Mouse (Mus musculus) testis, adult 2 months (tissue): ENCODE measurements at regions not wholly inside any gene's neighbourhood (a gene's known extent, or its start where the extent isn't known, plus 50 kb on each side); places are given as distances from the start of the nearest gene placed in this dataset.

Experiments
- H3K27ac ChIP-seq: fragments of 200-500 bp; 2 replicates; pipeline ENCODE4 v1.5.1; 2012; ENCODE audit warnings: low read depth, low read length; ENCODE audit not compliant: control insufficient read depth, insufficient read depth
- H3K27me3 ChIP-seq: fragments of 200-500 bp; 2 replicates; pipeline ENCODE4 v1.6.1; 2012; ENCODE audit warnings: mild to moderate bottlenecking, low read length, moderate library complexity; ENCODE audit not compliant: control insufficient read depth, insufficient read depth
- H3K36me3 ChIP-seq: fragments of 200-500 bp; 2 replicates; pipeline ENCODE4 v1.6.1; 2012; ENCODE audit warnings: mild to moderate bottlenecking, low read length; ENCODE audit not compliant: control insufficient read depth, insufficient read depth
- H3K4me1 ChIP-seq: fragments of 200-500 bp; 2 replicates; pipeline ENCODE4 v1.6.1; 2012; ENCODE audit warnings: low read length; ENCODE audit not compliant: control insufficient read depth, insufficient read depth
- H3K4me3 ChIP-seq: fragments of 200-500 bp; 2 replicates; pipeline ENCODE4 v1.5.1; 2012; ENCODE audit warnings: low read depth, mild to moderate bottlenecking, low read length, moderate library complexity, mixed read lengths; ENCODE audit not compliant: control insufficient read depth
- CTCF ChIP-seq: fragments of 200-500 bp; IDR thresholded peaks from 2 replicates; pipeline ENCODE4 v1.5.1; 2012; ENCODE audit warnings: low read depth, mild to moderate bottlenecking, inconsistent platforms, low read length, moderate library complexity; ENCODE audit not compliant: control insufficient read depth, insufficient read depth, insufficient replicate concordance
- POLR2A ChIP-seq: fragments of 200-500 bp; IDR thresholded peaks from 2 replicates; pipeline ENCODE4 v1.6.1; 2012; ENCODE audit warnings: low read depth, mild to moderate bottlenecking, inconsistent platforms, low read length, moderate library complexity; ENCODE audit not compliant: control insufficient read depth

DNA sequence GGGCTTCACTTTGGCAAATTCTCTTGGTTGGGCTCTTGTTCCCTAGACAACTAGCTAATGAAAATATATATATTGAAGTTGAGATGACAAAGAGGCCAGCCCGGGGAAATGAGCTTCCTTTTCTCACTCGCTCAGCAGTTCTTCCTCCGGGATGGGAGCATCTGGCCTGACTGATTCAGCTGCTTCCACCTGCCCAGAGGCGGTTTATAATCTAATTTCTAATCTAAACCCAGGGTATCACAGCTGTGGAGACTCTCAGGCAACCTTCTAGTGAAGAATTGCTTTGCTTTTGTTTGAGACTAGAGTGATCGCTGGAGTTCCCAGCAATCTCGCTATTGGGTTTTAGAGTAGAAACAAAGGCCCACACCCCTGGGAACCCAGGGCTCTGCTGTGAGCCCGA is 279.1 kb upstream of the Cblb start:
- Histone ChIP-seq H3K27ac (no peak overlapping the region), H3K4me1 (no peaks in the 10 kb centered on the region), H3K4me3 (no peak overlapping the region), H3K36me3 (no peaks in the 10 kb centered on the region), H3K27me3 (no peaks in the 10 kb centered on the region)
- TF ChIP-seq POLR2A (no peak), CTCF (no peak)

DNA sequence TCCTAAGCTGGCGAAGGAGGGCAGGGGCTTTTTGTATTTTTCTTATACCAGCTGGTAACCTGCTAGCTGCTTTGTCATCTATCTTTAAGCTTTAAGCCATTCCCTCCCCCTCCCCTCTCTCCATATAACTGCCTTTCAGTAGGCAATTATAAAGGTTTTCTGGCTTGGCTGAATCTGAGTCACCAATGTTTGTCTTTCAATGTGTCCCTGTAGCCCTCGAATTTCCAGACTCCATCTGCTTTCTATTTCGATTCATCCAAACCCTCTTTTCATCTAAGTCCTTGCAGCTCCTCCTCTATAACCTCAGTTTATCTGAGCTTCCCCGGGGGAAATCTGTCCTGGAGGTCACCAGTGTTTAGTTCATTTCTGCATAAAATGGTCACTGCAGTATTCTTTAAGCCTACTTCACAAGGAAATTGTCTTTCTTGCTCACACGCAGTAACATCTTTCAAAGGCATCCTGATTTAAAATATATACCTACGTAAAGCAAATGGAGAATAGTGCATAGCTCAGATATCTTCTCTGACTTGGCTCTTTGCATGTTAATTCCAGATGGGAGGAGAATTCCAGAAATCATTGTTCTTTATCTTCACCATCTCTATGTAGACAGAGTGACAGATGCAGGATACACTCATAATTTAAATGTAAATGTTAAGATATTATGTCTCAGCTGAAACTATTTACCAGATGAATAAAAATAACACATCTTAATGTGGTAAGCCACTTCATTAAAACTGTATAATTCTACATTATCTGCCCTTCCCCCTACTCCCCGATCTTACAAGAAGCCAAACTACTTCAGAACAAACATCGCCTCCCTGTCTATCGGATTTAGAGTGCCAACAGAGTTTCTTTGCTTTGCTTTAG is 272.4 kb upstream of the Cblb start:
- Histone ChIP-seq H3K36me3 (no peaks in the 10 kb centered on the region), H3K4me3 (no peak overlapping the region), H3K27ac (no peak overlapping the region), H3K4me1 (no peaks in the 10 kb centered on the region), H3K27me3 (no peaks in the 10 kb centered on the region)
- TF ChIP-seq POLR2A = no peak
- no peak for TF ChIP-seq CTCF

DNA sequence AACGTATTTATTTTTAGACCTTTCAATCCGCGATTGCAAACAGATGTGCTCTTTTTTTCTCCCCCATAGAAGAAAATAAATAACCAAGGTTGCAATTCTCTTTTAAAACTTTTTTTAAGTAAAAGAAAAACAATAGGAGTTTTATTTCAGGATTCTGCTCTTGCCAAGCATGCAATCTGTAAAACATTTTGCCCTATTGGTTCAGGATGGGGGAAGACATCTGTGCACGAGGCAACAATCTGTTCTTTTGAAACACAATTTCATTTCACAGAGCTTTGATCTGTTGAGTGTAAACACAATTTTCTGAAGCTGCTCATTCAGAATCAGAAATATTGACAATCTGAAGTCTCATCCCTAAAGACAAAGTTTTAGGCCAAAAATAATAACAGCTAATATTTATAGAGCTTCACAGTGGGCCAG is 271.8 kb upstream of the Cblb start:
- Histone ChIP-seq H3K27ac (no peak overlapping the region), H3K36me3 (no peaks in the 10 kb centered on the region), H3K4me1 (no peaks in the 10 kb centered on the region), H3K4me3 (no peak overlapping the region), H3K27me3 (no peaks in the 10 kb centered on the region)
- no peak for TF ChIP-seq CTCF
- no peak for TF ChIP-seq POLR2A

DNA sequence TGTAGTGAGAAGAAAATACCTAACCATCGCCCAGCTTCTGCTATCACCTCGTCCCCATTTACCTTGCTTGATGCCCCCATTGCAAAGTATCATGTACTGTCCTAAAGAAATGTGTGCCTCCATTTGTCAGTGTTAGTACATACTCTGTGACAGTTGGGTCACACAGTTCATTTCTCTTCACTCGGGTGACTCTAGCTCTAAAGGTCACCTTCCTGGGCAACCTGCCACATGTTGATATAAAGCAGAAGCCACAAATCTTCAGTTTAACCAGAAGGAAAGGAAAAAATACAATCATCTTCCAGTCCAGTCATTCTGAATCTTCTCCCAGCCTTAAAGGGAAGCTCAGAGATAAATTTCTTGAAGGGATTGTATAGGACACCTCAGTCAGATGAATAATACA is 263.5 kb upstream of the Cblb start:
- no peak for TF ChIP-seq POLR2A
- no peak for TF ChIP-seq CTCF
- Histone ChIP-seq H3K4me1 (no peaks in the 10 kb centered on the region), H3K27ac (no peak overlapping the region), H3K36me3 (no peaks in the 10 kb centered on the region), H3K27me3 (no peaks in the 10 kb centered on the region), H3K4me3 (no peak overlapping the region)

DNA sequence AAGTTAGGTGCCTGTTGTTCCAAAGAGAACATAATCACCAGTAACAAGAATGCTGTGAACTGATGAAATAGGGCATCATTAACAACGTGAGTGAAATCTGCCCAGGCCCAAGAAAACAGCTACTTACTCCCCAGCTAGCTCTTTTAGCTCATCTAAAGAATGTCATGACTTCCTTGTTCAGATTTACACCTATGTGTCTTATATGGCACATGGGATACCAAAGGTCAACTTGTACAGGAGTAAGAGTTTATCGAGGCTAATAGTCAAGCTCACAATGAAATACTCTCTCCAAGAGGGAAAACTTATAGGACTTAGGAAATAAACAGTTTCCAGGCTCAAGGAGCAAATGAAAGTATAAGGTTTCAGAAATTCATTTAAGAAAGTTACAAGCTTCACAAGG is 252.1 kb upstream of the Cblb start:
- Histone ChIP-seq H3K36me3 (no peaks in the 10 kb centered on the region), H3K4me3 (no peak overlapping the region), H3K27ac (no peak overlapping the region), H3K4me1 (no peaks in the 10 kb centered on the region), H3K27me3 (no peaks in the 10 kb centered on the region)
- TF ChIP-seq CTCF (no peak), POLR2A (no peak)

DNA sequence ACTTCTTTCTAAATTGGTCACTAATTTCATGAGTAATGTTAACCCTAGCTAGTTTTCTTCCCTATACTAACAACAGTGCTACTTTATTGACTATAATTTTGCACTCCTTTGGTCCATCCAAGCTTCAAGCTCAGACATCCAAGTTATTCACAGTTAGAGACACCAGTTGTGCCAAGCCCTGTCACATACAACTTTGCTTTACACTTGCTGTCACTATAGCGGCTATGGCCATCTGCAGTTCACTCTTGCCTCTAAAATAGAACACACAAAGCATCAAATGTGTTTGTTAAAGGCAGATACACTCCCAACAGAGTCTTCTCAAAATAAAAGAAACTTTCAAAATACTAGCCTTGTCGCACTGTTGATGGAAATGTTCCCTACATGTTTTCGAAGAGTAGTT is 236.0 kb upstream of the Cblb start:
- H3K27ac ChIP-seq = no peak overlapping the region
- H3K4me3 ChIP-seq = no peak overlapping the region
- H3K4me1 ChIP-seq = no peaks in the 10 kb centered on the region
- no peaks in the 10 kb centered on the region for H3K36me3 ChIP-seq
- TF ChIP-seq POLR2A (no peak), CTCF (no peak)
- no peaks in the 10 kb centered on the region for H3K27me3 ChIP-seq

DNA sequence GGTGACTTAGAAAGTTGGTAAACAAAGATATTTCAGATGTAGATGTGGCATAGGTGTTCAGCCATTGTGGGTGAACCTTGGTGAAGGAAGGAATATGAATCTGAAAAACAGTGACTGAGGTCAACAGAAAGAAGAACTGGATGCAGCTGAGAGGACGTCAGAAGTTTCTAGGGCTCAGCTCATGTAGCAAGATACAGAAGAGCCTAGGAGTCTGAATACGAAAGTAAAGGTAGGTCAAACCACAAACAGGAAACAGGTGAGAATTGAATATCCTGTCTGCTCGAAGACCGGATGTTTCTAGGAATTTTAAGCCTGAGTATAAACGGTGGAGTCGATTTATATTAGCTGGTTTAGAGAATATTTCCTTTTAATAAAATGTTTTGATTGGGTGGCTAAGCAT is 223.7 kb upstream of the Cblb start:
- Histone ChIP-seq H3K4me1 (no peaks in the 10 kb centered on the region), H3K27me3 (no peaks in the 10 kb centered on the region), H3K27ac (no peak overlapping the region), H3K36me3 (no peaks in the 10 kb centered on the region), H3K4me3 (no peak overlapping the region)
- TF ChIP-seq CTCF (no peak), POLR2A (no peak)

DNA sequence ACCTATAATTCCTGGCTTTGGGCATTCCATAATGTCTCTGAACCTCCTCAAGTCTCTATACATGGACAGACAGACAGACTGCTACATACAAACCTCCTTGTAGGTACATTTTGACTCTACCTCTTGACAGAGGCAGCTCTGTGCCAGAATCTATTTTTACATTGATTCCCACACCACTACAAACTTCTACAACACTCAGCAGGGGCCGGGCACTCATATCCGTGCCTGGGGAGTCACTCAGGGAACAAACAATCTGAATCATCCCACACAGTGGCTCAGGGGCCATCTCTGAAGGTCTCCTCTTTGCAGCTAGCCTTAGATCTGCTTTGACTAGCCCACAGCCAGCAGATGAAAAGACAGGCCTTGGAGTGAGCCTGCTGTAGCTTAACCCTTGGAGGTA is 221.9 kb upstream of the Cblb start:
- Histone ChIP-seq H3K36me3 (no peaks in the 10 kb centered on the region), H3K27ac (no peak overlapping the region), H3K4me3 (no peak overlapping the region), H3K4me1 (no peaks in the 10 kb centered on the region), H3K27me3 (no peaks in the 10 kb centered on the region)
- no peak for TF ChIP-seq POLR2A
- no peak for TF ChIP-seq CTCF
